Mouse (Mus musculus): ENCODE results near the gene Taf1a. TPM values are rescaled to one million over a fixed set of nuclear protein-coding genes. Genes with fewer than 3 reads are reported as not detected.

The Taf1a gene
- total and polyA plus RNA-seq, 2 experiments from 2014 or later, result 0.11 to 8.5 TPM

DNA sequence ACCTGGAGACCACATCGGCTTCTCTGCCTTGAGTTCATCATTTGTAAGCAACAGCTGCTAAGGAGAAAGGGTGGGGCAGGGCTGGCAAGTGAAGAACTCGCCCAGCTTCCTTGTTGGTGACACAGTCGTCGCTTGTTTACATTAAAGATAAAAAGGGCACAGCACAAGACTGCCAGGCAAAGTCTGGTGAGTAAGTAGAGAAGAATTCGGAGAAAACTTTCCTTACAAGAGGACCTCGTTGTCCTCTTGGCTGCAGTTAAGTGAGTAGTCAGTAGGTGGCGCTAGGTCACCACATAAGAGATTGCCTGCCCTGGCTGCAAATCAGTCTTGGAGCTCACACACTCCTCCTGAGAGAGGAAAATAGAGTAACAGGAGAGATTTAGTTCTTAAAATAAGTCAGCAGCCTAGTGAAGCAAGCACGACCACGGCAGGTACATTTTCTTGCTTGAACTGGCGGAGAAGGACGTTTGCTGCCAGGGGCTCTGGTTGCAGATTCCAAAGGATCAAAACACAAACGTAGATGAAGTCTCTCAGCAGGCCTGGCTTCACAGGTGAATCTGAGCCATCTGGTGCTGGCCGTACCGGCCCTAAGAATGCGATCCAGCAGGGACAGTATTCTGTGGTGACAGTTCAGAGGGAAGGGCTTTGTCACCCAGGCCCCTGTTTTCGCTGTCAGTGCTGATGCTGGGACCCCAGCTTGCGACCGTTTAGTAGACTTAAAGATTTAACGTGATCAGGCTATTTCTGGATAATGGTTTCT lies 53.4 kb downstream of the Taf1a start:
- DNase-seq (ENCODE audit: low spot score) (peak; percentile 81), ATAC-seq (ENCODE audit: insufficient read depth, low read depth) (peak; percentile 40; the same call in 1 of the 2 replicates)
- no peak overlapping the region for H3K4me3 ChIP-seq (ENCODE audit: low read depth, low read length)
- H3K27me3 ChIP-seq (ENCODE audit: control insufficient read depth, insufficient read depth, low read length), result no peaks in the 10 kb centered on the region
- 0 out of 2 replicates have a peak overlapping the region, but pooled peaks have one; percentile 9 for H3K9ac ChIP-seq (replicated peaks; ENCODE audit: low read depth, low read length)
- no peaks in the 10 kb centered on the region for H3K4me1 ChIP-seq (ENCODE audit: control insufficient read depth, insufficient read depth)
- 20% methylated on average over 19 of the region's 19 CpGs for WGBS
- H3K27ac ChIP-seq (ENCODE audit: low read depth), result no peak overlapping the region
- no peaks in the 10 kb centered on the region for H3K36me3 ChIP-seq (replicated peaks; ENCODE audit: control insufficient read depth, insufficient read depth, low read length)
- H3K4me2 ChIP-seq (ENCODE audit: low read depth, low read length), result no peak overlapping the region
- no peaks in the 10 kb centered on the region for H3K9me3 ChIP-seq (replicated peaks; ENCODE audit: control insufficient read depth, low read length)
- TF ChIP-seq CTCF (IDR thresholded peaks at IDR 0.05; ENCODE audit: low read depth), result peak; percentile 93
- TF ChIP-seq EP300 (IDR thresholded peaks at IDR 0.05; ENCODE audit: low read depth), result no peak

DNA sequence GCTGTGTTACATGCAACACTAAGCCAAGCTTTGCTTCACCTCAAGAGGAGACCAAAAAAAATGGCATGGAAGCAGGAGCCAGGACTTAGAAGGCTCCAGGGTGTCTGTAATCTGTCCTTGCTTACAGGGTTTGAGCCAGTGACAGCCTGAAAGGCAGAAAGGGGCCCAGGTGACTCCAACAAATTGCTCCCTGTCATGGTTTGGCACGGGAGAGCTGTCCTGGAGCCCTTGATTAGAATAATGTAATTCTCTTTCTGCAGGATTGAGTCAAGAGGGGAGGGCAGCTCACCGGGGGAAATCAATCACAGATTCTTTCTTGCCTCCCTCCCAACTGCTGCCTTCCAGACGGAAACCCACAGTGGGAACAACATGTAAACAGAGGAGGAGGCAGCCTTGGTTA lies 64.3 kb downstream of the Taf1a start:
- Histone ChIP-seq H3K27me3 (ENCODE audit: control insufficient read depth, insufficient read depth, low read length) (no peaks in the 10 kb centered on the region), H3K9ac (replicated peaks; ENCODE audit: low read depth, low read length) (no peak overlapping the region), H3K4me3 (ENCODE audit: low read depth, low read length) (no peak overlapping the region), H3K27ac (ENCODE audit: low read depth) (no peak overlapping the region), H3K36me3 (replicated peaks; ENCODE audit: control insufficient read depth, insufficient read depth, low read length) (no peaks in the 10 kb centered on the region), H3K4me2 (ENCODE audit: low read depth, low read length) (no peak overlapping the region), H3K9me3 (replicated peaks; ENCODE audit: control insufficient read depth, low read length) (no peaks in the 10 kb centered on the region), H3K4me1 (ENCODE audit: control insufficient read depth, insufficient read depth) (no peaks in the 10 kb centered on the region)
- no peak for DNase-seq (ENCODE audit: low spot score)
- TF ChIP-seq EP300 (IDR thresholded peaks at IDR 0.05; ENCODE audit: low read depth), result no peak
- TF ChIP-seq CTCF (IDR thresholded peaks at IDR 0.05; ENCODE audit: low read depth), result no peak
- no peak for ATAC-seq (ENCODE audit: insufficient read depth, low read depth)
- 34% methylated on average over 3 of the region's 3 CpGs for WGBS

Other genes starting within 250 kb of the Taf1a start
- gene Disp1, start 167.5 kb upstream of the Taf1a start, total RNA-seq (2014; rRNA removed; ENCODE audit: low replicate concordance), result 8.1 and 11.9 TPM in 2 replicates
- 5.8 and 6.0 TPM in 2 replicates for gene Disp1, start 167.5 kb upstream of the Taf1a start, polyA plus RNA-seq (2015; fragmentation: Nextera tagmentation; extraction: Ambion mirVana)
- 15.0 and 26.8 TPM in 2 replicates for gene Aida, start 92.4 kb upstream of the Taf1a start, total RNA-seq (2014; rRNA removed; ENCODE audit: low replicate concordance)
- 19.6 and 20.9 TPM in 2 replicates for gene Aida, start 92.4 kb upstream of the Taf1a start, polyA plus RNA-seq (2015; fragmentation: Nextera tagmentation; extraction: Ambion mirVana)
- 41.9 and 43.9 TPM in 2 replicates for gene Brox, start 91.7 kb upstream of the Taf1a start, total RNA-seq (2014; rRNA removed; ENCODE audit: low replicate concordance)
- gene Brox, start 91.7 kb upstream of the Taf1a start, polyA plus RNA-seq (2015; fragmentation: Nextera tagmentation; extraction: Ambion mirVana), result 37.4 and 38.3 TPM in 2 replicates
- 55.1 and 168 TPM in 2 replicates for gene Mia3, start 19.4 kb upstream of the Taf1a start, total RNA-seq (2014; rRNA removed; ENCODE audit: low replicate concordance)
- 41.3 and 46.0 TPM in 2 replicates for gene Mia3, start 19.4 kb upstream of the Taf1a start, polyA plus RNA-seq (2015; fragmentation: Nextera tagmentation; extraction: Ambion mirVana)
- gene Hhipl2, start 29.2 kb downstream of the Taf1a start, total RNA-seq (2014; rRNA removed; ENCODE audit: low replicate concordance), result not detected in 2 replicates
- 0.04 TPM in 1 of 2 replicates, not detected in the other for gene Hhipl2, start 29.2 kb downstream of the Taf1a start, polyA plus RNA-seq (2015; fragmentation: Nextera tagmentation; extraction: Ambion mirVana)

All from heart, postnatal 0 days (tissue).